Mouse (Mus musculus): ENCODE data around the gene Saysd1. TPM values are rescaled to one million over a fixed set of nuclear protein-coding genes. Genes with fewer than 3 reads are reported as not detected.
A peak's percentile ranks its signal among the peaks of the same experiment; 100 is the strongest.

Saysd1 gene
- total and polyA plus RNA-seq, 3 experiments: 3.2 to 4.4 TPM; not detected in 1

DNA sequence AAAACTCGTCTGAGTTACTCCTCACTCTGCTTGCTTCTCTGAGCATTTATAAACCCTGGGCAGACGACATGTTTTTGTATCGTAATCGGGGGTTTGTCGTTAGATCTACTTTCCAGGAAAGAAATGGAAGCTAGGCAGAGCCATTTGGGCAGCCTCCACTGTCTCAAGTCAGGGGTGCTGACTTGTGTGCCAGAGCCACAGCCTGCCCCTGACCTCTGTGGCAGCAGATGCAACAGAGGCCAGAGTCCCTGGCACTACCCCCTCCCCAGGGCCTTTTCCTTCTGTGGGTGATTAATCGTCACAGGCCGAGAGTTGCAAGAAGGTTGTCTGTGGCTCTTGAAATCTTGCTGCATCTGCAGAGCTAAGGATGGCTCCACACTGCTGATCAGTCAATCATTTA, 44.3 kb upstream of the Saysd1 start:
- H3K36me3 ChIP-seq (ENCODE audit: control insufficient read depth in 1 of 2, insufficient read depth in 2 of 2, low read length in 2 of 2): peaks cover 0 to 21% of the 10 kb centered on the region in 2 experiments; a peak in 2 of 4 replicates
- no peak overlapping the region for H3K4me3 ChIP-seq (ENCODE audit: control insufficient read depth in 1 of 2, insufficient read depth in 1 of 2, low read depth in 2 of 2, low read length in 2 of 2)
- H3K79me2 ChIP-seq (ENCODE audit: control insufficient read depth, insufficient read depth, low read length, poor library complexity): peaks cover 25% of the 10 kb centered on the region
- no peak for TF ChIP-seq JUND (IDR thresholded peaks at IDR 0.05; ENCODE audit: low read depth, low read length)
- no peak for TF ChIP-seq BHLHE40 (IDR thresholded peaks at IDR 0.05; ENCODE audit: borderline replicate concordance, low read depth, low read length)
- no peak for TF ChIP-seq E2F4 (IDR thresholded peaks at IDR 0.05; ENCODE audit: borderline replicate concordance, low read depth, low read length)
- no peak for TF ChIP-seq ZNF384 (IDR thresholded peaks at IDR 0.05; ENCODE audit: low read depth, low read length)
- TF ChIP-seq USF1 (IDR thresholded peaks at IDR 0.05; ENCODE audit: low read depth, low read length): no peak
- TF ChIP-seq CHD2 (IDR thresholded peaks at IDR 0.05; ENCODE audit: low read length): no peak
- TF ChIP-seq MYB (IDR thresholded peaks at IDR 0.05; ENCODE audit: low read depth, low read length): no peak
- no peak for TF ChIP-seq TAL1 (IDR thresholded peaks at IDR 0.05; ENCODE audit: low read length)
- no peak for TF ChIP-seq NELFE (IDR thresholded peaks at IDR 0.05; ENCODE audit: low read depth, low read length)
- no peak for TF ChIP-seq MXI1 (IDR thresholded peaks at IDR 0.05; ENCODE audit: low read depth, low read length)
- no peak for TF ChIP-seq TCF12 (IDR thresholded peaks at IDR 0.05; ENCODE audit: low read depth, low read length)
- no peak for TF ChIP-seq UBTF (IDR thresholded peaks at IDR 0.05; ENCODE audit: borderline replicate concordance, insufficient read depth, low read depth, low read length)
- TF ChIP-seq MAFK (IDR thresholded peaks at IDR 0.05; ENCODE audit: borderline replicate concordance, low read depth, low read length): no peak
- TF ChIP-seq ZC3H11A (IDR thresholded peaks at IDR 0.05; ENCODE audit: low read depth, low read length): no peak
- TF ChIP-seq ETS1 (IDR thresholded peaks at IDR 0.05; ENCODE audit: low read depth, low read length): no peak
- no peak for TF ChIP-seq SIN3A (IDR thresholded peaks at IDR 0.05; ENCODE audit: low read length)
- no peak for TF ChIP-seq GABPA (IDR thresholded peaks at IDR 0.05; ENCODE audit: low read depth, low read length)
- no peak for TF ChIP-seq ZKSCAN1 (IDR thresholded peaks at IDR 0.05; ENCODE audit: low read depth, low read length)
- no peak for TF ChIP-seq SMC3 (IDR thresholded peaks at IDR 0.05; ENCODE audit: low read depth, low read length)
- no peak overlapping the region for H3K9ac ChIP-seq (ENCODE audit: control insufficient read depth, low read depth, low read length, poor library complexity, severe bottlenecking)
- no peaks in the 10 kb centered on the region for H3K27me3 ChIP-seq (ENCODE audit: control insufficient read depth in 1 of 2, insufficient read depth in 2 of 2, low read length in 2 of 2)
- peaks cover 2 to 23% of the 10 kb centered on the region in 2 experiments; a peak in 3 of 4 replicates for H3K4me1 ChIP-seq (ENCODE audit: control insufficient read depth in 1 of 2, insufficient read depth in 2 of 2, low read length in 2 of 2)
- H3K27ac ChIP-seq (ENCODE audit: control insufficient read depth, low read depth, low read length): no peak overlapping the region
- H3K9me3 ChIP-seq (replicated peaks; ENCODE audit: insufficient read depth, low read length): no peaks in the 10 kb centered on the region
- no peak for DNase-seq (ENCODE audit: low read depth, low spot score)

GRCm38 (mm10) chr14:20181466-20181921, 43.2 kb upstream of the Saysd1 start, which contains the start of gene Kcnk5:
Kcnk5 (minus strand) TSS chr14:20181809.
- Histone ChIP-seq H3K9ac (ENCODE audit: control insufficient read depth, low read depth, low read length, poor library complexity, severe bottlenecking) (peak within 1 kb of the TSS; percentile 93), H3K9me3 (replicated peaks; ENCODE audit: insufficient read depth, low read length) (no peaks in the 10 kb centered on the region), H3K27ac (ENCODE audit: control insufficient read depth, low read depth, low read length) (peak within 1 kb of the TSS; percentile 61), H3K79me2 (ENCODE audit: control insufficient read depth, insufficient read depth, low read length, poor library complexity) (peaks cover 25% of the 10 kb centered on the region), H3K4me1 (ENCODE audit: control insufficient read depth in 1 of 2, insufficient read depth in 2 of 2, low read length in 2 of 2) (peaks cover 2 to 23% of the 10 kb centered on the region in 2 experiments; a peak in 3 of 4 replicates), H3K36me3 (ENCODE audit: control insufficient read depth in 1 of 2, insufficient read depth in 2 of 2, low read length in 2 of 2) (peaks cover 0 to 21% of the 10 kb centered on the region in 2 experiments; a peak in 2 of 4 replicates), H3K27me3 (ENCODE audit: control insufficient read depth in 1 of 2, insufficient read depth in 2 of 2, low read length in 2 of 2) (no peaks in the 10 kb centered on the region), H3K4me3 (ENCODE audit: control insufficient read depth in 1 of 2, insufficient read depth in 1 of 2, low read depth in 2 of 2, low read length in 2 of 2) (peak within 1 kb of the TSS; percentile 50 to 84)
- DNase-seq (ENCODE audit: low read depth, low spot score): peak; percentile 95
- TF ChIP-seq USF2 (IDR thresholded peaks at IDR 0.05; ENCODE audit: borderline replicate concordance in 1 of 2, insufficient read depth in 1 of 2, low read depth in 1 of 2, low read length in 2 of 2) (no peak), MEF2A (IDR thresholded peaks at IDR 0.05; ENCODE audit: extremely low read depth, insufficient replicate concordance, low read depth, low read length, poor library complexity, severe bottlenecking) (no peak), TBP (IDR thresholded peaks at IDR 0.05; ENCODE audit: low read depth, low read length) (peak; percentile 83), UBTF (IDR thresholded peaks at IDR 0.05; ENCODE audit: borderline replicate concordance, insufficient read depth, low read depth, low read length) (no peak), ELF1 (IDR thresholded peaks at IDR 0.05; ENCODE audit: low read depth, low read length) (no peak), MAX (IDR thresholded peaks at IDR 0.05; ENCODE audit: low read length) (peak; percentile 79), MYB (IDR thresholded peaks at IDR 0.05; ENCODE audit: low read depth, low read length) (no peak), BHLHE40 (IDR thresholded peaks at IDR 0.05; ENCODE audit: borderline replicate concordance, low read depth, low read length) (no peak), HCFC1 (IDR thresholded peaks at IDR 0.05; ENCODE audit: low read depth, low read length) (no peak), TAL1 (IDR thresholded peaks at IDR 0.05; ENCODE audit: low read length) (no peak), RAD21 (IDR thresholded peaks at IDR 0.05; ENCODE audit: low read depth, low read length) (no peak), SMC3 (IDR thresholded peaks at IDR 0.05; ENCODE audit: low read depth, low read length) (no peak), ZKSCAN1 (IDR thresholded peaks at IDR 0.05; ENCODE audit: low read depth, low read length) (no peak), MXI1 (IDR thresholded peaks at IDR 0.05; ENCODE audit: low read depth, low read length) (peak; percentile 94), ETS1 (IDR thresholded peaks at IDR 0.05; ENCODE audit: low read depth, low read length) (peak; percentile 39; the same call in 1 of the 2 replicates), ZMIZ1 (IDR thresholded peaks at IDR 0.05; ENCODE audit: low read depth, low read length) (peak; percentile 94), CTCF (IDR thresholded peaks at IDR 0.05 in 2 of 3, conservative IDR thresholded peaks at IDR 0.05 in 1 of 3; ENCODE audit: control insufficient read depth in 1 of 3, insufficient read depth in 1 of 3, low read depth in 2 of 3, low read length in 3 of 3, poor library complexity in 1 of 3, severe bottlenecking in 1 of 3) (no peak), E2F4 (IDR thresholded peaks at IDR 0.05; ENCODE audit: borderline replicate concordance, low read depth, low read length) (peak; percentile 16; the same call in 1 of the 2 replicates), POLR2A (IDR thresholded peaks at IDR 0.05; ENCODE audit: control insufficient read depth in 1 of 2, insufficient read depth in 1 of 2, low read depth in 1 of 2, low read length in 2 of 2, poor library complexity in 1 of 2) (peak; percentile 96 to 99), ZNF384 (IDR thresholded peaks at IDR 0.05; ENCODE audit: low read depth, low read length) (no peak)

All from MEL (cell line).